Mouse (Mus musculus): ENCODE measurements at regions not wholly inside any gene's neighbourhood (a gene's known extent, or its start where the extent isn't known, plus 50 kb on each side); places are given as distances from the start of the nearest gene placed in this dataset.

- no peaks in the 10 kb centered on the region for H3K9me3 ChIP-seq
- H3K4me2 ChIP-seq (replicated peaks): no peak overlapping the region
- H3K4me3 ChIP-seq: no peak overlapping the region
- peaks cover 16% of the 10 kb centered on the region for H3K4me1 ChIP-seq
- no peak for ATAC-seq (replicated peaks)
- no peak overlapping the region for H3K9ac ChIP-seq (replicated peaks)
- H3K36me3 ChIP-seq: no peaks in the 10 kb centered on the region
- H3K27me3 ChIP-seq: no peaks in the 10 kb centered on the region
- H3K27ac ChIP-seq (replicated peaks): no peak overlapping the region
- WGBS: 78% methylated on average over 4 of the region's 4 CpGs
Measured at GRCm38 (mm10) chr11:111895221-111896200, 829.5 kb downstream of the Kcnj2 start.

- H3K36me3 ChIP-seq: no peaks in the 10 kb centered on the region
- no peak for ATAC-seq (replicated peaks)
- no peak overlapping the region for H3K4me2 ChIP-seq (replicated peaks)
- H3K27me3 ChIP-seq: no peaks in the 10 kb centered on the region
- no peak overlapping the region for H3K4me3 ChIP-seq
- WGBS: 90% methylated on average over 6 of the region's 6 CpGs
- H3K4me1 ChIP-seq: peaks cover 11% of the 10 kb centered on the region
- H3K9me3 ChIP-seq: no peaks in the 10 kb centered on the region
- no peak overlapping the region for H3K9ac ChIP-seq (replicated peaks)
- no peak overlapping the region for H3K27ac ChIP-seq (replicated peaks)
Measured at GRCm38 (mm10) chr11:111897001-111897400, 831.0 kb downstream of the Kcnj2 start.

GRCm38 (mm10) chr11:111904086-111904485 is 838.1 kb downstream of the Kcnj2 start:
- Histone ChIP-seq H3K27me3 (no peaks in the 10 kb centered on the region), H3K4me1 (no peaks in the 10 kb centered on the region), H3K9ac (replicated peaks) (no peak overlapping the region), H3K36me3 (no peaks in the 10 kb centered on the region), H3K9me3 (no peaks in the 10 kb centered on the region), H3K4me2 (replicated peaks) (no peak overlapping the region), H3K27ac (replicated peaks) (no peak overlapping the region), H3K4me3 (no peak overlapping the region)
- no peak for ATAC-seq (replicated peaks)
- 54% methylated on average over 4 of the region's 4 CpGs for WGBS

- H3K27ac ChIP-seq (replicated peaks): no peak overlapping the region
- no peaks in the 10 kb centered on the region for H3K27me3 ChIP-seq
- no peak overlapping the region for H3K9ac ChIP-seq (replicated peaks)
- no peak overlapping the region for H3K4me3 ChIP-seq
- no peaks in the 10 kb centered on the region for H3K9me3 ChIP-seq
- no peaks in the 10 kb centered on the region for H3K4me1 ChIP-seq
- H3K36me3 ChIP-seq: no peaks in the 10 kb centered on the region
- no peak for ATAC-seq (replicated peaks)
- no peak overlapping the region for H3K4me2 ChIP-seq (replicated peaks)
- WGBS: 86% methylated on average over 8 of the region's 8 CpGs
Measured at GRCm38 (mm10) chr11:111913891-111914290, 847.9 kb downstream of the Kcnj2 start.

- Histone ChIP-seq H3K27me3 (no peaks in the 10 kb centered on the region), H3K4me2 (replicated peaks) (no peak overlapping the region), H3K9ac (replicated peaks) (no peak overlapping the region), H3K36me3 (no peaks in the 10 kb centered on the region), H3K4me1 (peaks cover 5% of the 10 kb centered on the region; the same call in 1 of the 2 replicates), H3K27ac (replicated peaks) (no peak overlapping the region), H3K4me3 (no peak overlapping the region), H3K9me3 (no peaks in the 10 kb centered on the region)
- 100% methylated on average over 1 of the region's 1 CpGs for WGBS
- ATAC-seq (replicated peaks): no peak
Measured at GRCm38 (mm10) chr11:111926336-111926735, 855.7 kb upstream of the Sox9 start.

- Histone ChIP-seq H3K4me3 (no peak overlapping the region), H3K27ac (replicated peaks) (no peak overlapping the region), H3K27me3 (no peaks in the 10 kb centered on the region), H3K9me3 (no peaks in the 10 kb centered on the region), H3K4me1 (peaks cover 5% of the 10 kb centered on the region; the same call in 1 of the 2 replicates), H3K9ac (replicated peaks) (no peak overlapping the region), H3K36me3 (no peaks in the 10 kb centered on the region), H3K4me2 (replicated peaks) (no peak overlapping the region)
- ATAC-seq (replicated peaks): no peak
- 61% methylated on average over 10 of the region's 10 CpGs for WGBS
Measured at GRCm38 (mm10) chr11:111929366-111929765, 852.7 kb upstream of the Sox9 start.

GRCm38 (mm10) chr11:111932052-111932451 is 850.0 kb upstream of the Sox9 start:
- H3K36me3 ChIP-seq: no peaks in the 10 kb centered on the region
- no peak overlapping the region for H3K4me2 ChIP-seq (replicated peaks)
- H3K4me1 ChIP-seq: peaks cover 5% of the 10 kb centered on the region; the same call in 1 of the 2 replicates
- 82% methylated on average over 1 of the region's 1 CpGs for WGBS
- no peak overlapping the region for H3K27ac ChIP-seq (replicated peaks)
- ATAC-seq (replicated peaks): no peak
- H3K27me3 ChIP-seq: no peaks in the 10 kb centered on the region
- H3K9ac ChIP-seq (replicated peaks): no peak overlapping the region
- no peaks in the 10 kb centered on the region for H3K9me3 ChIP-seq
- no peak overlapping the region for H3K4me3 ChIP-seq

- H3K27me3 ChIP-seq: no peaks in the 10 kb centered on the region
- peaks cover 8% of the 10 kb centered on the region for H3K4me1 ChIP-seq
- ATAC-seq (replicated peaks): no peak
- no peak overlapping the region for H3K27ac ChIP-seq (replicated peaks)
- no peaks in the 10 kb centered on the region for H3K9me3 ChIP-seq
- no peak overlapping the region for H3K4me3 ChIP-seq
- H3K4me2 ChIP-seq (replicated peaks): no peak overlapping the region
- H3K36me3 ChIP-seq: no peaks in the 10 kb centered on the region
- H3K9ac ChIP-seq (replicated peaks): no peak overlapping the region
- 53% methylated on average over 8 of the region's 8 CpGs for WGBS
Measured at GRCm38 (mm10) chr11:111944282-111944681, 837.7 kb upstream of the Sox9 start.

- H3K27ac ChIP-seq (replicated peaks): no peak overlapping the region
- no peak for ATAC-seq (replicated peaks)
Measured at GRCm38 (mm10) chr11:111945806-111946205, 836.2 kb upstream of the Sox9 start.

GRCm38 (mm10) chr11:111947671-111948070 is 834.4 kb upstream of the Sox9 start:
- Histone ChIP-seq H3K36me3 (no peaks in the 10 kb centered on the region), H3K4me3 (no peak overlapping the region), H3K9ac (replicated peaks) (no peak overlapping the region), H3K4me2 (replicated peaks) (no peak overlapping the region), H3K27ac (replicated peaks) (no peak overlapping the region), H3K4me1 (peaks cover 8% of the 10 kb centered on the region), H3K27me3 (no peaks in the 10 kb centered on the region), H3K9me3 (no peaks in the 10 kb centered on the region)
- no peak for ATAC-seq (replicated peaks)
- WGBS: 93% methylated on average over 6 of the region's 6 CpGs

More at GRCm38 (mm10) chr11:111945806-111946205, 836.2 kb upstream of the Sox9 start:
- no peak overlapping the region for H3K4me3 ChIP-seq
- no peak overlapping the region for H3K4me2 ChIP-seq (replicated peaks)
- H3K9me3 ChIP-seq: no peaks in the 10 kb centered on the region
- no peaks in the 10 kb centered on the region for H3K36me3 ChIP-seq
- peaks cover 8% of the 10 kb centered on the region for H3K4me1 ChIP-seq
- no peak overlapping the region for H3K9ac ChIP-seq (replicated peaks)
- H3K27me3 ChIP-seq: no peaks in the 10 kb centered on the region

- Histone ChIP-seq H3K27me3 (no peaks in the 10 kb centered on the region), H3K4me2 (replicated peaks) (no peak overlapping the region), H3K9me3 (no peaks in the 10 kb centered on the region), H3K9ac (replicated peaks) (no peak overlapping the region), H3K36me3 (no peaks in the 10 kb centered on the region), H3K4me1 (no peaks in the 10 kb centered on the region), H3K27ac (replicated peaks) (no peak overlapping the region), H3K4me3 (no peak overlapping the region)
- ATAC-seq (replicated peaks): no peak
- 56% methylated on average over 5 of the region's 5 CpGs for WGBS
Measured at GRCm38 (mm10) chr11:111953421-111953820, 828.6 kb upstream of the Sox9 start.

GRCm38 (mm10) chr11:111957721-111958287 is 824.2 kb upstream of the Sox9 start:
- H3K27me3 ChIP-seq: no peaks in the 10 kb centered on the region
- H3K9ac ChIP-seq (replicated peaks): no peak overlapping the region
- WGBS: 59% methylated on average over 5 of the region's 5 CpGs
- H3K9me3 ChIP-seq: no peaks in the 10 kb centered on the region
- no peak for ATAC-seq (replicated peaks)
- H3K36me3 ChIP-seq: no peaks in the 10 kb centered on the region
- H3K4me3 ChIP-seq: no peak overlapping the region
- no peak overlapping the region for H3K4me2 ChIP-seq (replicated peaks)
- no peaks in the 10 kb centered on the region for H3K4me1 ChIP-seq
- no peak overlapping the region for H3K27ac ChIP-seq (replicated peaks)
